Mouse (Mus musculus) bone marrow macrophage, adult 2 months (primary cell): ENCODE measurements around the gene Cdk5r1. TPM values are rescaled to one million over a fixed set of nuclear protein-coding genes. Genes with fewer than 3 reads are reported as not detected.

Source experiments
- H3K27ac ChIP-seq: 2 replicates; pipeline ENCODE4 v1.5.1; 2012; ENCODE audit warnings: low read depth, low read length; ENCODE audit not compliant: insufficient read depth
- H3K4me1 ChIP-seq: 2 replicates; pipeline ENCODE4 v1.6.1; 2012; ENCODE audit warnings: low read length; ENCODE audit not compliant: control insufficient read depth, insufficient read depth
- H3K4me3 ChIP-seq: 2 replicates; pipeline ENCODE4 v1.5.1; 2012; ENCODE audit warnings: mild to moderate bottlenecking, low read length, moderate library complexity; ENCODE audit not compliant: insufficient read depth
- CTCF ChIP-seq: IDR thresholded peaks from 2 replicates; pipeline ENCODE4 v1.5.1; 2012; ENCODE audit warnings: low read depth, mild to moderate bottlenecking, low read length, moderate library complexity
- POLR2A ChIP-seq: IDR thresholded peaks from 2 replicates; pipeline ENCODE4 v1.6.1; 2012; ENCODE audit warnings: mild to moderate bottlenecking, low read depth, low read length, borderline replicate concordance
- polyA plus RNA-seq: library from polyadenylated mRNA; stranded (reverse); fragments of >200 nt; gene quantifications from 2 replicates; pipeline ENCODE4 v1.2.4, GENCODE M21; 2012; ENCODE audit not compliant: missing spikeins, insufficient read depth, insufficient read length

Cdk5r1 gene
- polyA plus RNA-seq, 1 experiment, result 1.2 TPM

GRCm38 (mm10) chr11:80481409-80482050 lies 4.7 kb downstream of the Cdk5r1 start:
- Histone ChIP-seq H3K4me3 (no peak overlapping the region), H3K27ac (no peak overlapping the region), H3K4me1 (peaks cover 21% of the 10 kb centered on the region)
- no peak for TF ChIP-seq CTCF
- TF ChIP-seq POLR2A, result no peak

- no peak for TF ChIP-seq POLR2A
- no peak for TF ChIP-seq CTCF
- no peak overlapping the region for H3K4me3 ChIP-seq
- no peak overlapping the region for H3K27ac ChIP-seq
- H3K4me1 ChIP-seq, result peaks cover 21% of the 10 kb centered on the region
Observed at GRCm38 (mm10) chr11:80482347-80482746, 5.5 kb downstream of the Cdk5r1 start.

DNA sequence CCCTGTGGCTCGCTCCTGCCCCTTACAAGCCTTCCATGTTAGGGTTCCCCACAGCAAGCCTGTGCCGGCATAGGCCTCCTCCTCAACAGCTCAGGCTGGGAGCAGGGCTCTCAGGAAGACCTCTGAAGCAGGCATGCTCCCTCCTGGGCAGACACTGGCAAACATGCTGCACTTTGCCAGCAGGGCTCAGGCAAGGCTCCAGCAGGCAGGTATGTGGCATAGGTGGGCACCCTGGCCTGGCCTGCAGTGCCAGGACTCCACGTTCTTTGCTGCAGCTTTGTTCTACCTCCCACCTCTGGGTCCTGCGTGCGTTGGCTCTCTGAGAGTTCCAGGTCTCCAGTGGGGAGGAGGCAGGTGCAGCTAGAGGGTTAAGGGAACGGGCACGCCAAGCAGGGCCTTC lies 6.1 kb downstream of the Cdk5r1 start:
- no peak overlapping the region for H3K27ac ChIP-seq
- peaks cover 17% of the 10 kb centered on the region for H3K4me1 ChIP-seq
- no peak overlapping the region for H3K4me3 ChIP-seq
- no peak for TF ChIP-seq CTCF
- TF ChIP-seq POLR2A, result no peak

DNA sequence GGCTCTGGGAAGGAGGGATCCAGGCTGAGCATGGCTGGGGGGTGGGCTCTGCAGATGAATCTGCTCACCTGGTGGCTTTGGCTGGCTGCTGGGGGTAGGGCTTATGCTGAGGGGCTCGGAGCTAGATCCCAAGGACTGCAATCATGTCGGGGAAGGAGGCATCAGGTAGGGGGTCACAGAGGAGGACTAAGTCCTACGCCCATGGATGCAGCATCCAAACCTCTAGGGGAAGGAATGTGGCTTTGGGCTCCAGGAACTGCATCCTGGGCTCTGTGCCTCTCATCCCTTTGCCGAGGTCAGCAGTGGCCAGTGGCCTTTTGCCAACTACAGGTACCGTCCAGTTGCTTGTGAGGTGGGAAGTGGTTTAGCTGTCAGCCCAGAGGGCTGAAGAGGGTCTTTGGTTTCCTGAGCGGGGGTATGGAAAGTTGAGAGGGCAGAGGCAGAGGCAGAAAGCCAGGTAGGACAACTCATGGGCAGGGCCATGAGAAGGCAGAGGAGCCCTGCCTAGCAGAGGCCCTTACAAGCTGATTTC lies 6.8 kb downstream of the Cdk5r1 start:
- no peak overlapping the region for H3K27ac ChIP-seq
- H3K4me3 ChIP-seq, result no peak overlapping the region
- no peak for TF ChIP-seq POLR2A
- TF ChIP-seq CTCF, result no peak
- H3K4me1 ChIP-seq, result peaks cover 17% of the 10 kb centered on the region

DNA sequence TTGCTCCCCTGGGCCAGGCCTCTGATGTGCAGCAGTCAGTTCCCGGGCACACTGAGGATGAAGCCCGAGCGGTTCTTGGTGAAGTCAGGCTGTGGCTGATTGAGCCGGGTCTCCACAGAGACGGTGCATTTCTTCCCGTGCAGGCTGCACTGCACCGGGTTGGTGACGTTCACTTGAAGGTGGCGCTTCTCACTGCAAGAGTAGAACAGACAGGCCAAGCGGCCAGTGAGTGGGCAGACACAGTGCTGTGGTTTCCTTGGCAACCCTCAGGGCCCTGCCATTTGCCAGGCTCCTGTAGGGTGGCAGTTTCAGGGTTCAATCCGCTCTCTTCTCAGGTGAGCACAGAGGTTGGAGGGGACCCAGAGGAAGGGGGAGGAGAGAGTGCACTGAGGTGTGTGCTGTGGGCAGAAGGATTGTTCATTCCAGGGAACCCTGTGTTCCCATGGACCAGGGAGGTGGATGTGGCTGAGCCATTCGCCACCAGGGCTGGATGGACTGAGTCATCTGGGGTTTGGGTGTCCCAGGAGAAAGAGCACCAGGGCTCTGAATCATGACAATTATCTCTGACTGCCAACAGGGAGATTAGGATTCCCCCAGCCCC lies 7.5 kb downstream of the Cdk5r1 start:
- Histone ChIP-seq H3K4me1 (peaks cover 19% of the 10 kb centered on the region), H3K27ac (no peak overlapping the region), H3K4me3 (no peak overlapping the region)
- TF ChIP-seq POLR2A (no peak), CTCF (no peak)

- H3K4me1 ChIP-seq, result peaks cover 20% of the 10 kb centered on the region
- no peak overlapping the region for H3K27ac ChIP-seq
- TF ChIP-seq CTCF (no peak), POLR2A (no peak)
- no peak overlapping the region for H3K4me3 ChIP-seq
Observed at GRCm38 (mm10) chr11:80485120-80485551, 8.3 kb downstream of the Cdk5r1 start.

GRCm38 (mm10) chr11:80485622-80486206 lies 8.9 kb downstream of the Cdk5r1 start:
- TF ChIP-seq POLR2A (no peak), CTCF (no peak)
- Histone ChIP-seq H3K4me3 (no peak overlapping the region), H3K4me1 (peaks cover 21% of the 10 kb centered on the region), H3K27ac (no peak overlapping the region)

DNA sequence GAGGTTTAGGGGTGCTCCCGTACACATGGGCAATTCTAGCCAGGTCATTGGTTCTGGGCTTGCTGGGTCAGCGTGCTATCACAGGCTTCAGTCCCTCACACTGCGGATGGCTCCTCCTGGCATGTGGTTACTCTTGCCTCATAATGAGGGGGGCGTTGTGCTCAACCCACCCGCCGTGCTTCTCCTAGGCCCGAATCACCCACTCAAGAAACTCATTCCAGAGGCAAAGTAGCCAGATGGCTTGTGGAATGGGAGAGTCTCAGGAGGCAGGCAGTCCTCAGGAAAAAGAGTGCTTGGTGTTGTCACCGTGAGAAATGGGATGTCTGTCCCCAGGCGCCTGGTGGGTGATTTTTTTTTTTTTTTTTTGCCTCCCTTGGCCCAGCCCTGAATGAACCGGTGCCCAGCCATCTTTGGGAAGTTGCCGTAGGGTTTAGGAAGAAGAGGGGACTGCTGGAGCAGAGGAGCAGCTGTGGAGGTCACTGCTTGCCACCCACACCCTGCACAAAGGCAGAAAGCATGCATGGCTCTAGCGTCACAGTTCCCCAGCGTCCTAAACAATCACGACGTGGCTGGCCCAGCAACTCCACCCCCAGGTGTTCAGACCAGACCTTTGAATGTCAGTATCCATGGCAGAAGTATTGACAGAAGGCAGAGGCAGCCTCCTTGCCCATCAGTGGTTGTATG lies 11.2 kb downstream of the Cdk5r1 start:
- peaks cover 14% of the 10 kb centered on the region for H3K4me1 ChIP-seq
- no peak for TF ChIP-seq CTCF
- TF ChIP-seq POLR2A, result no peak
- no peak overlapping the region for H3K27ac ChIP-seq
- H3K4me3 ChIP-seq, result no peak overlapping the region

DNA sequence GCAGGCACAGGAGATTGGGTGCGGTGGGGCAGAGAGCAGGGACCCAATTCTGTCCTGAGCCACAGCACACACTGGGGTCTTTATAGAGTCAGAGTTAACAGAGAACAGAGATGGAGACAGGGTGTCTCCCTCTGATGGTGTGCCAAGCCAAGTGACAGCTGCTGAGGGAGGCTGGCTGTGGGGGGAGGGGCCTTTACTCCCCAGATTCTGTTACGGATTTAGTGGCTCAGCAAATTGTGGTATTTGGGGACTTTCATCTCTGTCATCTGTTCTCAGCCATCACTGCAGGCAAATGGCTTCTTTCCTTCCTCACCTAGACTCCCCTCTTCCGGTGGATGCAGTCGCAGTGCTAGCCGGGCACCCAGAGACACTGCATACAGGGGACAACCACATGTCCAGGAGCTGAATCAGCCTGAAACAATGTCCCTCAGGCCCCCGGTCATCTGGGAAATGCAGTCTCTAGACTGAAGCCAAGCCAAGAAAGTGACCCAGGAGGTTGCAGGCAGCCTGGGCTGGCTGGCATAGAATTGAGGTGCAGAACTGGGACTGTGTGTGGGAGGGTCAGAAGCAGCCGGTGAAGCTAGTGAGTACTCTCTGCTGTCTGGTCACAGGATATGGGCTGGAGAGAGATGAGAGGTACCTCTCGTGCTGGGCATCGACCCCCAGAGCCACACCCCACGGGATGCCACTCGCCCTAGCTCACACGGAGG lies 12.5 kb downstream of the Cdk5r1 start:
- peaks cover 14% of the 10 kb centered on the region for H3K4me1 ChIP-seq
- no peak overlapping the region for H3K27ac ChIP-seq
- no peak for TF ChIP-seq CTCF
- TF ChIP-seq POLR2A, result no peak
- H3K4me3 ChIP-seq, result no peak overlapping the region; the same call in 1 of the 2 replicates
